Mouse (Mus musculus): ENCODE data around the gene Grip1. TPM values are rescaled to one million over a fixed set of nuclear protein-coding genes. Genes with fewer than 3 reads are reported as not detected.

Grip1 gene
- polyA plus RNA-seq, 1 experiment from 2014 or later: 0.92 TPM

DNA sequence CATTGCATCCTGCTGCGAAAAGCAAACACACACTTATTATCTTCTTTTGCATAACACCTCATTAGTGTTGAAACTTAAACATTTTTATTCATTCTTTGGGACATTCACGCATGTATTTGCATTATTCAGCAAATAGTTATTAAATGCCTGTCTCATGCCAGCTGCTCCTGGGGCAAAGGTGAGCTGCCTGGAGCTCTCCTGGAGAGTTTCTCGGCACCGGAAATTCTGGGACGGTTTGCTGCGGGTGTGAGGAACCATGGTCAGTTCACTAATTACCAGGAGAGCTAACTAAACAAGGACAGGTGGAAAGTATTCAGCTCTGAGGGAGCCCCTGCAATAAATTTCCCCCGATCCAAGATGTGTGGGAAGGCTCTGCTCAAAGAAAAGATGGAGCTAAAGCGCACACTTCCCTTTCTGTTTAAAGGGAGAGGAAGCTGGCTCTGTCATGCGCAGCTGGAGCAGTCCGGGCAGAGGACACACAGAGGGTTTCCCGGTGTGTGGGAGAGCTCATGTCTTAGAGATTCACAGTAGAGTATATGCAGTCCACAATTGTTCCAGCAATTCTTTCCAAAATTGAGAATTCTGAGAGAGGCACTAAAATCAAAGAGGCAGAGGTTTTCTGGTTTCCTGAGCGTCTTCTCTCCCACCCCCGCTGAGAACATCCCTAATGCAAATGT is 675.1 kb downstream of the Grip1 start:
- no peak for DNase-seq (ENCODE audit: low spot score)

DNA sequence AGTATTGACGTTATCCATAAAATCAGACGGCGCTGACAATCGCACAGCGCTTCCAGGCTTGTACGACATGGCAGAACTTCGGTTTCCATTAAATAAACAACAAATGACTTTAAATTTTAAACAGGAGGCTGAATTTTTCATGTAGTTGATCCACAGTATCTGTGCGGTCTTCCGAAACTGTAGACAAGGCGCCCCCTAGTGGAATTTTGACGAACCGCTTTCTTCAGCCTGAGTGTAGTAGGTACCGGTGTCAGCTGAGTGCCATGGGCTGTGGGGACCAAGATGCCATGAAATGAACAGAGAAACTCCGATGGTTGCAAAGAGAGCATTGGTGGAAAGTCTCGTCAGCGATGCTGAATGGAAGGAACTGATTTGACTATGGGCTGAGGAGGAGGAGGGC is 677.0 kb downstream of the Grip1 start:
- peak; percentile 57 for DNase-seq (ENCODE audit: low spot score)

DNA sequence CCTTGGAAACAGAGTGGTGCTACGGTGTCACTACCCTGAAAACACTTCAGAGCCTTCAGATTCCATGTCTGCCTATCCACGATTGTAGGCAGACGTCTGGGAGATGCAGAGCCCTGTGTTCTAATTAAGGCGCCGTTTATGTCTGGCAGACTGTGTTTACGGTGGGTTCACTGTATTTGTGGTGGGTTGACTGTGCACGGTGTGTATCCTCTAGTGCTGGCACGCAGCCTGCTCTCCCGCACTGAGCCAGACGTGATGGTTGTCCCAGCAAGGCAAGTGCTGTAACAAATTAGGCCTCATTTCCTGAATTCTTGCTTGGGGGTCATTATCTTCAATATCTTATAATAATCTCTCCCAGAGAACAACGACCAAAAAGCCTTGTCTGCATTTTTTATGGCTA is 680.1 kb downstream of the Grip1 start:
- DNase-seq (ENCODE audit: low spot score): no peak

DNA sequence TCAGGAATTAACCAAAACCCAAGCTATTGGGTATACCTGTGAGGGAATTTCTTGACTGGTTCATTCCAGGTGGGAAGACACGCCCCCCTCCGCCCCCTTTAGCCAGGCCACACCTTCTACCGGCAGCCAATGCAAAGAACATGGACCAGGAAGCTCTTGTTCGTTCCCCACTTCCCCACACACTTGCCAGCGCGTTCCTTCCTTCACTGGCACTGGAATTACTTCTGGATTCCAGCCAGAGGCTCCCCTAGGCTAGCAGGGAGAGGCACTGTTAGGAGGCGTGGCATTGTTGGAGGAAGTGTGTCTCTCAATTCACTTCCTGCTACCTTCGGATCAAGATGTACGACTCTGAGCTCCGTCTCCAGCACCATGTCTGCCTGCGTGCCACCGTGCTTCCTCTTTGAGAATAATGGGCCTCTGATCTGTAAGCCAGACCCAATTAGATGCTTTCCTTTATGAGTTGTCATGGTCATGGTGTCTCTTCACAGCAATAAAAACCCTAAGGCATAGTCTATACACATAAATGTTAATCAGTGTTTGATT is 682.5 kb downstream of the Grip1 start:
- no peak for DNase-seq (ENCODE audit: low spot score)

Other genes with a start within 250 kb of the Grip1 start
- 28.6 and 35.7 TPM in 2 replicates for gene Cand1, start 213.8 kb upstream of the Grip1 start, polyA plus RNA-seq (2015; fragmentation: Nextera tagmentation; extraction: Ambion mirVana)

Data from thymus, postnatal 0 days (tissue).